Mouse (Mus musculus) ES-Bruce4 (cell line): ENCODE measurements around the gene Entpd1. TPM values are rescaled to one million over a fixed set of nuclear protein-coding genes. Genes with fewer than 3 reads are reported as not detected.

Source experiments
- H3K27ac ChIP-seq: 2 replicates; pipeline ENCODE4 v1.5.1; 2012; ENCODE audit warnings: low read length, inconsistent platforms; ENCODE audit not compliant: insufficient read depth
- H3K27me3 ChIP-seq: 2 replicates; pipeline ENCODE4 v1.6.1; 2012; ENCODE audit warnings: mild to moderate bottlenecking, low read length, inconsistent platforms; ENCODE audit not compliant: control insufficient read depth, poor library complexity, insufficient read depth, severe bottlenecking
- H3K36me3 ChIP-seq: 2 replicates; pipeline ENCODE4 v1.6.1; 2012; ENCODE audit warnings: inconsistent platforms, mild to moderate bottlenecking, low read length, moderate library complexity; ENCODE audit not compliant: control insufficient read depth, poor library complexity, insufficient read depth, severe bottlenecking
- H3K4me1 ChIP-seq: one replicate; pipeline ENCODE4 v1.8.1; 2011; ENCODE audit warnings: low read length; ENCODE audit not compliant: control insufficient read depth, insufficient read depth
- H3K4me3 ChIP-seq: 2 replicates; pipeline ENCODE4 v1.5.1; 2011; ENCODE audit warnings: low read depth, mild to moderate bottlenecking, low read length
- H3K9ac ChIP-seq: 2 replicates; pipeline ENCODE4 v1.6.1; 2012; ENCODE audit warnings: low read depth, mild to moderate bottlenecking, inconsistent platforms; ENCODE audit not compliant: poor library complexity, severe bottlenecking
- H3K9me3 ChIP-seq: replicated peaks from 2 replicates; pipeline ENCODE4 v1.6.1; 2012; ENCODE audit warnings: mild to moderate bottlenecking, low read length, inconsistent platforms; ENCODE audit not compliant: control insufficient read depth, poor library complexity, insufficient read depth, severe bottlenecking
- CTCF ChIP-seq: IDR thresholded peaks from one replicate; pipeline ENCODE4 v1.8.1; 2011; ENCODE audit warnings: low read depth, low read length
- EP300 ChIP-seq: IDR thresholded peaks from 2 replicates; pipeline ENCODE4 v1.6.1; 2011; ENCODE audit warnings: low read depth, low read length; ENCODE audit not compliant: insufficient read depth
- POLR2A ChIP-seq: IDR thresholded peaks from one replicate; pipeline ENCODE4 v1.8.1; 2011; ENCODE audit warnings: low read length; ENCODE audit not compliant: insufficient read depth
- polyA plus RNA-seq: library from polyadenylated mRNA; stranded (reverse); fragments of >200 nt; gene quantifications from 2 replicates; pipeline ENCODE4 v1.2.4, GENCODE M21; 2011; ENCODE audit warnings: low read depth; ENCODE audit not compliant: missing spikeins, insufficient read depth, insufficient read length

The Entpd1 gene
- polyA plus RNA-seq, 1 experiment, result not detected

DNA sequence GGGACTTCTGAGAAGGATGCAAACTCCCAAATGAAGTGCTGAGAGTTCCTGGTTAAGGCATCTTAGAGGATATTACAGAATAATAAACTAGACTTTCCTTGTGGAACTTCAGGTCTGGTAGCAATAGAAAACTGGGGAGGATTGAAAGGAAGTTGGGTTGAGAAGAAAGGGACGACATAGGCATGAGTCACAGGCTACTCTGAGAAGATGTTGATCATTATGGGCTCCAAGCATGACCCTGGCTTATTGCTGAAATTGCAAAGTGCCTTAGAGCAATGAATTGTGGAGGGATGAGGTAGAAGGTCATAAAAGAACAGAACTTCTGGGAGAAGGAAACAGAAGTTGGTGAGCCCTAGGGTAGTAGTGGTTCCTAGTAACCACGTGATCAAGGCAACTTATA is 28.6 kb downstream of the Entpd1 start:
- Histone ChIP-seq H3K36me3 (no peaks in the 10 kb centered on the region), H3K27me3 (no peaks in the 10 kb centered on the region), H3K27ac (no peak overlapping the region), H3K4me3 (no peak overlapping the region), H3K4me1 (no peaks in the 10 kb centered on the region), H3K9ac (no peak overlapping the region), H3K9me3 (no peaks in the 10 kb centered on the region)
- TF ChIP-seq POLR2A, result no peak
- no peak for TF ChIP-seq EP300
- TF ChIP-seq CTCF, result no peak

DNA sequence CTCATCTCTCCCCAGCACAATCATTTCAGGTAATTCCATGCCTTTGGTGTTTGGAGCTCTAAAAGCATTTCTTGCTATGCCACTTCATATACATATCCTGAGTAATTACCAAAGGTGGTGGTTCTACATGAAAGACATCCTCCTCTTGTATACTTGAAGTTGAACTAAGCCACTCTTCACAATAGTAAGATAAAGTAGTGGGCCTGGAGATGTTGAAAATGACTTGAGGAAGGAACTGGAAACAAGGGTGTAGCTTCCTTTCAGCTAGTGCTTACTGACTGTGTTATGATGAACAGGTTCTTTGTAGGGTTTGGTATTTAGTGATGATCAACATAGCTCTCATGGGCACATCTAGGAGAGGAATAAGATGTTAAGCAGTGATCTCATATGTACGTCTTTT is 31.7 kb downstream of the Entpd1 start:
- no peaks in the 10 kb centered on the region for H3K27me3 ChIP-seq
- no peaks in the 10 kb centered on the region for H3K36me3 ChIP-seq
- no peaks in the 10 kb centered on the region for H3K9me3 ChIP-seq
- no peak overlapping the region for H3K9ac ChIP-seq
- no peak for TF ChIP-seq POLR2A
- TF ChIP-seq CTCF, result no peak
- no peak for TF ChIP-seq EP300
- H3K4me1 ChIP-seq, result no peaks in the 10 kb centered on the region
- no peak overlapping the region for H3K27ac ChIP-seq
- H3K4me3 ChIP-seq, result no peak overlapping the region

DNA sequence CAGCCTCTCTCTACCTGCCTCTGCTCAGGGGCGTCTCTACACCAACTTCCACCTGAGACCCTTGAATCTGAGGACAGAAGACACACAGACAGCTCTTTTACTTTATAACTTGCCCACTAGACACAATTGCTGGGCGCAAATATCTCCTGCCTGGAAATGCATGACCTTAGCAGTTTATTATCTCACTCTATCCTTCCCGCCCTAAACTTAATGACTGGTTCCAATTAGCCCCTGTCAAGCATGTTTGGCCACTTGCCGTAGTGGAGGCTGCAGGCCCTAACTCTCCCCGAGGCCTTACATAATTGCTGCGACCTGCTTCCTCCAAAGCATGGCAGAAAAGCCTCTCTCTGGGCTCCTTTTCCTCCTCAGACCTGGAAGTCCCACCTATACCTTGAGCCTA is 34.2 kb downstream of the Entpd1 start:
- Histone ChIP-seq H3K4me1 (no peaks in the 10 kb centered on the region), H3K9ac (no peak overlapping the region), H3K4me3 (no peak overlapping the region; the same call in 1 of the 2 replicates), H3K36me3 (no peaks in the 10 kb centered on the region), H3K27me3 (no peaks in the 10 kb centered on the region), H3K27ac (no peak overlapping the region), H3K9me3 (no peaks in the 10 kb centered on the region)
- TF ChIP-seq CTCF (no peak), EP300 (no peak), POLR2A (no peak)

DNA sequence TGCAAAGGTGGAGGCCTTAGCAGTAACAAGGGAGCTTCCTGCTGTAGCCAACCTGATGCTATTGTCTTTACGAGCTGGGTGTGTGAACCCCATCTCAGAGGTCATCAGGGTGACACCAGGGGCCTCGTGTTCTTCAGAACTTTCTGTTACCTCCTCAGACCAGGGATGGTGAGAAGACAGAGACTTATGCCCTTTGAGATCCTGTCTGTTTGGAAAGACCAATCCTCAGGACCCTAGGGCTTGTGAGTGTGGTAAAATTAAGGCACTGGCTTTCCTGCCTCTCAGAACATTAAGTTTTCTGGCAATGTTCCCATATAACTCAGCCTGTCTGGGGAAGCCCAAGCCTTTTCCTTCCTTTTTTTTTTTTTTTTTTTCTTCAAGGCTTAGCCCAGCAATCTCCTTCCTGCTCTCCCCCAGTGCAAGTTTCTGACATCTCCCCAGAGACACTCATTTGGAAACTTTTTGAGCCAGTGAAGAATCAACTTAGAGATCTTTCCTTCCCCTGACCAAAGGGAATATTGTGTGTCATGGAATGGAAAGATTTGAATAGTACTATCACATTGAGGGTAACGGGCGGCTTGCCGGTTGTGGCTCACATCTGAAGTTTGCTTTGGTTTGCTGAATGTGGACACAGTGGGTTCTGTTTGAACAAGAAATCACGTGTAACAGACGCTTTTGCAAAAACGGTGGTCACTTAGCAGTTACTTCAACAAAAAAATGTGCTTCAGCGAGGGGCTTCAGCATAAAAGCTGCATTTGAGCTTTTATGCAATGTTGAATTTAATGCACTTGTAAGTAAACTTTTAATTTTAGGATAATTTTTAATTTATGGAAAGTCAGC is 35.4 kb downstream of the Entpd1 start:
- Histone ChIP-seq H3K27ac (no peak overlapping the region), H3K9ac (no peak overlapping the region), H3K27me3 (no peaks in the 10 kb centered on the region), H3K4me3 (no peak overlapping the region), H3K4me1 (no peaks in the 10 kb centered on the region), H3K36me3 (no peaks in the 10 kb centered on the region), H3K9me3 (no peaks in the 10 kb centered on the region)
- TF ChIP-seq CTCF (no peak), EP300 (no peak), POLR2A (no peak)

DNA sequence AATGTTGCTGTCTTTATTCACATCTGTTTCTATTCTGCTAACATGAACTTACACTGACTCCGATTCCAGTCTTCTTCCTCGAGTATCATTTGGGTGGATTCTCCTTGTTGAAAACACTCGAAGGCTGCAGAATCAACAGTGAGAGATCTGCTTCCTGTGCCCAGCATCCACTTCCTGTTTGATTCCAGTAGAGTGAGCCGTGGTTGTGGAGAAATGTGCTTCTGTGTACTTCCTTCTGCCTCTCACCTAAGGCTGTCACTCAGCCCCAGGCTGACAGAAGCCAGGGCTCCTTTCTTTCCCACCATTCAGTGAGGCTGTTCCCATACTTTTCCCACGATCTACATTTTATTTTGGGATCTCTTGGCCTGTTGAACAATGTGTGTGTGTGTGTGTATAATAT is 37.9 kb downstream of the Entpd1 start:
- Histone ChIP-seq H3K9ac (no peak overlapping the region), H3K27me3 (no peaks in the 10 kb centered on the region), H3K36me3 (no peaks in the 10 kb centered on the region), H3K27ac (no peak overlapping the region), H3K4me3 (no peak overlapping the region), H3K4me1 (no peaks in the 10 kb centered on the region), H3K9me3 (no peaks in the 10 kb centered on the region)
- TF ChIP-seq CTCF, result no peak
- no peak for TF ChIP-seq POLR2A

DNA sequence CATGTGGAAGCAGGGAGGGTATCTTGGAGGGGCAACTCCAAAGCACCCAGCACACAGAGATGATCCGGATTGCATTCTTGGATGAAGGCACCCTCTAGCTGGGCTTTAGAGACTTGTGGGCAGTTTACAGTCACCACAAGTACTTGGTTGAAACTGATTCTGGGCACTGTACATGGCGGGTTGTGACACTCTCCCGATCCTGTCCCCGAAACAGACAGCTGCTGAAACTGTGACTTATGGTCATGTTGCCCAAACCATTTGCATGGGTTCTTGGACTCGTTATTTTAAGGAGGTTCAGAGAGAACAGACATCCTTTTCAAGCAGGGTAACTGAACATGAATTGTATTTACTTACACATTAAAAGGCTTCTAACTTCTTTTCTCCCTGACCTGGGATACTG is 44.0 kb downstream of the Entpd1 start:
- no peaks in the 10 kb centered on the region; the same call in 1 of the 2 replicates for H3K27me3 ChIP-seq
- H3K27ac ChIP-seq, result no peak overlapping the region
- no peak for TF ChIP-seq CTCF
- no peak for TF ChIP-seq EP300
- TF ChIP-seq POLR2A, result no peak
- no peaks in the 10 kb centered on the region for H3K4me1 ChIP-seq
- H3K4me3 ChIP-seq, result no peak overlapping the region
- H3K36me3 ChIP-seq, result no peaks in the 10 kb centered on the region
- H3K9me3 ChIP-seq, result no peaks in the 10 kb centered on the region
- H3K9ac ChIP-seq, result no peak overlapping the region
